Mouse (Mus musculus) limb, embryonic 12.5 days (tissue): ENCODE measurements around the gene Serpina3m. TPM values are rescaled to one million over a fixed set of nuclear protein-coding genes. Genes with fewer than 3 reads are reported as not detected.
"Not testable (repeated sequence)": the region's sequence is repeated elsewhere in the genome, so short reads cannot be mapped to it uniquely, and the experiment has no call there.

Experiments used
- ATAC-seq: fragments of 200-750 bp; cut with Nextera tagmentation; 2 replicates; pipeline ENCODE4 v1.8.0; 2017; ENCODE audit warnings: low read depth, moderate TSS enrichment; ENCODE audit not compliant: insufficient number of reproducible peaks, insufficient read depth, low FRiP score, low TSS enrichment
- H3K27ac ChIP-seq: fragments of 300-500 bp; sonication (generic); 2 replicates; pipeline ENCODE4 v1.5.1; 2016; ENCODE audit warnings: mild to moderate bottlenecking, moderate library complexity
- H3K27me3 ChIP-seq: fragments of 300-500 bp; sonication (generic); 2 replicates; pipeline ENCODE4 v1.6.1; 2016; ENCODE audit warnings: mild to moderate bottlenecking, moderate library complexity
- H3K36me3 ChIP-seq: fragments of 300-500 bp; sonication (generic); 2 replicates; pipeline ENCODE4 v1.6.1; 2016; ENCODE audit warnings: mild to moderate bottlenecking, moderate library complexity
- H3K4me1 ChIP-seq: fragments of 300-500 bp; sonication (generic); replicated peaks from 2 replicates; pipeline ENCODE4 v1.6.1; 2016
- H3K4me2 ChIP-seq: fragments of 300-500 bp; sonication (generic); 2 replicates; pipeline ENCODE4 v1.6.1; 2016; ENCODE audit warnings: mild to moderate bottlenecking, moderate library complexity
- H3K4me3 ChIP-seq: fragments of 300-500 bp; sonication (generic); replicated peaks from 2 replicates; pipeline ENCODE4 v1.5.1; 2016; ENCODE audit warnings: mild to moderate bottlenecking
- H3K9ac ChIP-seq: fragments of 300-500 bp; sonication (generic); replicated peaks from 2 replicates; pipeline ENCODE4 v1.6.1; 2016; ENCODE audit warnings: mild to moderate bottlenecking, moderate library complexity
- H3K9me3 ChIP-seq: fragments of 300-500 bp; sonication (generic); 2 replicates; pipeline ENCODE4 v1.6.1; 2016; ENCODE audit warnings: mild to moderate bottlenecking, moderate library complexity
- WGBS: fragments of 180-500 bp; shearing (Covaris S2); methylation state at CpG from one replicate; pipeline ENCODE4 v1.1.7; 2016; 5-methylcytosine and 5-hydroxymethylcytosine counted together
- polyA plus RNA-seq: library from polyadenylated mRNA; unstranded; fragments of >200 nt; fragmentation: Nextera tagmentation; extraction: Ambion mirVana; gene quantifications from 2 replicates; pipeline ENCODE4 v1.2.1, GENCODE M21; 2016

Gene Serpina3m
- polyA plus RNA-seq, 1 experiment from 2014 or later, result not detected

- Histone ChIP-seq H3K4me2 (no peak overlapping the region), H3K4me1 (no peaks in the 10 kb centered on the region), H3K27ac (no peak overlapping the region), H3K4me3 (no peak overlapping the region), H3K27me3 (no peaks in the 10 kb centered on the region), H3K36me3 (no peaks in the 10 kb centered on the region), H3K9me3 (no peaks in the 10 kb centered on the region), H3K9ac (no peak overlapping the region)
- ATAC-seq, result no peak
These were observed 50.2 kb downstream of the Serpina3m start for GRCm38 (mm10) chr12:104388477-104388876.

GRCm38 (mm10) chr12:104391057-104391456 is 52.8 kb downstream of the Serpina3m start:
- H3K27me3 ChIP-seq, H3K9ac ChIP-seq, H3K4me1 ChIP-seq, H3K4me2 ChIP-seq, H3K4me3 ChIP-seq, H3K36me3 ChIP-seq, H3K9me3 ChIP-seq, ATAC-seq, H3K27ac ChIP-seq: not testable (repeated sequence)
- WGBS, result 75% methylated on average over 2 of the region's 2 CpGs

- 89% methylated on average over 5 of the region's 5 CpGs for WGBS
- no peaks in the 10 kb centered on the region for H3K9me3 ChIP-seq
- H3K4me1 ChIP-seq, result no peaks in the 10 kb centered on the region
- H3K27ac ChIP-seq, result no peak overlapping the region
- no peaks in the 10 kb centered on the region for H3K36me3 ChIP-seq
- H3K4me2 ChIP-seq, result no peak overlapping the region
- no peak overlapping the region for H3K9ac ChIP-seq
- H3K4me3 ChIP-seq, result no peak overlapping the region
- ATAC-seq, result no peak
- H3K27me3 ChIP-seq, result peaks cover 5% of the 10 kb centered on the region; the same call in 1 of the 2 replicates
These were observed 65.7 kb downstream of the Serpina3m start for GRCm38 (mm10) chr12:104403968-104404367.

- H3K9ac ChIP-seq, result no peak within 1 kb of the TSS
- H3K27me3 ChIP-seq, result peaks cover 5% of the 10 kb centered on the region; the same call in 1 of the 2 replicates
- no peaks in the 10 kb centered on the region for H3K36me3 ChIP-seq
- no peaks in the 10 kb centered on the region for H3K9me3 ChIP-seq
- H3K27ac ChIP-seq, result no peak within 1 kb of the TSS
- no peak for ATAC-seq
- H3K4me1 ChIP-seq, result no peaks in the 10 kb centered on the region
- no peak within 1 kb of the TSS for H3K4me2 ChIP-seq
- 63% methylated on average over 4 of the region's 4 CpGs for WGBS
- H3K4me3 ChIP-seq, result no peak within 1 kb of the TSS
These were observed 68.2 kb downstream of the Serpina3m start, which contains the start of gene Serpina3n for GRCm38 (mm10) chr12:104406454-104406885. Serpina3n (plus strand) TSS chr12:104406729.

- Histone ChIP-seq H3K27me3 (no peaks in the 10 kb centered on the region), H3K4me3 (no peak overlapping the region), H3K9me3 (no peaks in the 10 kb centered on the region), H3K4me2 (no peak overlapping the region), H3K4me1 (peaks cover 7% of the 10 kb centered on the region; the same call in 1 of the 2 replicates), H3K36me3 (no peaks in the 10 kb centered on the region), H3K9ac (no peak overlapping the region), H3K27ac (no peak overlapping the region)
- no peak for ATAC-seq
- WGBS, result 89% methylated on average over 6 of the region's 6 CpGs
These were observed 74.2 kb downstream of the Serpina3m start for GRCm38 (mm10) chr12:104412507-104412906.

GRCm38 (mm10) chr12:104414576-104414975 is 76.3 kb downstream of the Serpina3m start:
- Histone ChIP-seq H3K4me1 (peaks cover 9% of the 10 kb centered on the region), H3K36me3 (no peaks in the 10 kb centered on the region), H3K27ac (no peak overlapping the region), H3K9ac (no peak overlapping the region), H3K27me3 (no peaks in the 10 kb centered on the region), H3K9me3 (no peaks in the 10 kb centered on the region), H3K4me2 (no peak overlapping the region), H3K4me3 (no peak overlapping the region)
- ATAC-seq, result no peak
- 64% methylated on average over 2 of the region's 2 CpGs for WGBS

- Histone ChIP-seq H3K4me1 (peaks cover 9% of the 10 kb centered on the region), H3K9ac (no peak overlapping the region), H3K4me2 (no peak overlapping the region), H3K4me3 (no peak overlapping the region), H3K36me3 (no peaks in the 10 kb centered on the region), H3K9me3 (no peaks in the 10 kb centered on the region), H3K27me3 (no peaks in the 10 kb centered on the region), H3K27ac (0 out of 2 replicates have a peak overlapping the region, but pooled peaks have one; percentile 3)
- 56% methylated on average over 6 of the region's 6 CpGs for WGBS
- ATAC-seq, result peak; percentile 34; the same call in 1 of the 2 replicates
These were observed 77.5 kb downstream of the Serpina3m start for GRCm38 (mm10) chr12:104415625-104416315.

- 19% methylated on average over 17 of the region's 17 CpGs for WGBS
- Histone ChIP-seq H3K27ac (no peak overlapping the region), H3K27me3 (no peaks in the 10 kb centered on the region), H3K4me1 (peaks cover 16% of the 10 kb centered on the region), H3K4me2 (peak overlapping the region; percentile 56), H3K9me3 (no peaks in the 10 kb centered on the region), H3K4me3 (peak overlapping the region; percentile 31), H3K36me3 (no peaks in the 10 kb centered on the region), H3K9ac (no peak overlapping the region)
- ATAC-seq, result peak; percentile 26
These were observed 80.3 kb downstream of the Serpina3m start for GRCm38 (mm10) chr12:104418340-104419135.

GRCm38 (mm10) chr12:104419136-104419462 is 80.8 kb downstream of the Serpina3m start:
- Histone ChIP-seq H3K9ac (no peak overlapping the region), H3K9me3 (no peaks in the 10 kb centered on the region), H3K27me3 (no peaks in the 10 kb centered on the region), H3K36me3 (no peaks in the 10 kb centered on the region), H3K4me1 (peaks cover 16% of the 10 kb centered on the region), H3K4me3 (no peak overlapping the region), H3K27ac (no peak overlapping the region), H3K4me2 (no peak overlapping the region)
- WGBS, result 15% methylated on average over 2 of the region's 2 CpGs
- ATAC-seq, result peak; percentile 24; the same call in 1 of the 2 replicates

- WGBS, result 67% methylated on average over 11 of the region's 11 CpGs
- no peak overlapping the region for H3K4me2 ChIP-seq
- peaks cover 9% of the 10 kb centered on the region; the same call in 1 of the 2 replicates for H3K4me1 ChIP-seq
- peak; percentile 46; the same call in 1 of the 2 replicates for ATAC-seq
- H3K36me3 ChIP-seq, result no peaks in the 10 kb centered on the region
- H3K9me3 ChIP-seq, result no peaks in the 10 kb centered on the region
- H3K27ac ChIP-seq, result no peak overlapping the region
- no peak overlapping the region for H3K9ac ChIP-seq
- peaks cover 9% of the 10 kb centered on the region for H3K27me3 ChIP-seq
- no peak overlapping the region for H3K4me3 ChIP-seq
These were observed 84.5 kb downstream of the Serpina3m start for GRCm38 (mm10) chr12:104422615-104423392.

- Histone ChIP-seq H3K27me3 (peaks cover 9% of the 10 kb centered on the region), H3K4me3 (no peak overlapping the region), H3K36me3 (no peaks in the 10 kb centered on the region), H3K9ac (no peak overlapping the region), H3K4me1 (peaks cover 7% of the 10 kb centered on the region; the same call in 1 of the 2 replicates), H3K4me2 (no peak overlapping the region), H3K27ac (no peak overlapping the region), H3K9me3 (no peaks in the 10 kb centered on the region)
- no peak for ATAC-seq
- WGBS, result 78% methylated on average over 3 of the region's 3 CpGs
These were observed 87.3 kb downstream of the Serpina3m start for GRCm38 (mm10) chr12:104425591-104425990.
